Comparison of ENCODE assay signal across 8 mouse cellular contexts in the genomic region with DNA sequence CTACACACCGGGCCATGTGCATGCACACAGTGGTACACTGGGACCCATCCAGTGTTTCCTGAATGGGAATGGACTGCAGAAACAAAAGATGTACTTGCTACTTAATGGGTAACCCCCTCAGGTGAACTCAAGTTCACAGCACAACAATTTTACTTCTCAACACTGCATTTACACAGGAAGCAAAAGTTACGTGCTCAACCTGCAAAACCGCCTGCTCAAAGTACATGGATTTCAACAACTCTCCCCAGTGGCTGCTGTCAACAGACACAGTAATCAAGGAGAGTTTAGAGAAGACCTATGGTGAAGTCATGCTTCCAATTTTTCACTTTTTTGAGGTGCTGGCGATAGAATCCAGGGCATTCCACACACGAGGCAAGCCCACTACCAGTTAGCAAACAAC. TPM values are rescaled to one million over a fixed set of nuclear protein-coding genes. Genes with fewer than 3 reads are reported as not detected.
DNase-seq lines count a peak whose midpoint lies in the region; ATAC-seq and TF ChIP-seq lines count a peak whose summit lies in the region.
"Had no signal": no experiment of that assay in that cellular context is flagged by ENCODE, and none has a peak within 500 bp of the region (broad histone marks: within the 10 kb centered on the region; RNA-seq: fewer than 3 reads in every experiment).

No protein-coding gene starts in this region.

- H3K36me3 ChIP-seq in lung, embryonic 16.5 days (ENCODE audit: control insufficient read depth, insufficient read depth, low read length): peaks cover 3% of the 10 kb centered on the region
- peaks cover 22% of the 10 kb centered on the region for H3K36me3 ChIP-seq in forebrain, embryonic 13.5 days (ENCODE audit: poor library complexity, severe bottlenecking)
- peaks cover 5% of the 10 kb centered on the region; the same call in 1 of the 2 replicates for H3K36me3 ChIP-seq in liver, embryonic 11.5 days (ENCODE audit: control insufficient read depth, insufficient read depth, low read length)
- H3K36me3 ChIP-seq in stomach, postnatal 0 days (ENCODE audit: control insufficient read depth, insufficient read depth, low read length): 0 out of 2 replicates have a peak, but pooled peaks cover 7% of the 10 kb centered on the region

- ATAC-seq in lung, embryonic 16.5 days (ENCODE audit: low read depth): no peak
- no peak for ATAC-seq in forebrain, embryonic 13.5 days
- no peak for ATAC-seq in liver, embryonic 11.5 days (replicated peaks; ENCODE audit: low FRiP score)
- no peak for ATAC-seq in stomach, postnatal 0 days (ENCODE audit: low FRiP score, low TSS enrichment)
- ATAC-seq: activated CD4-positive, CD25-positive, alpha-beta regulatory T cell, adult 4 months had no signal

- H3K4me2 ChIP-seq in lung, embryonic 16.5 days (ENCODE audit: low read depth, low read length): peak overlapping the region; percentile 83
- peak overlapping the region; percentile 91 for H3K4me2 ChIP-seq in forebrain, embryonic 13.5 days
- peak overlapping the region; percentile 77 for H3K4me2 ChIP-seq in liver, embryonic 11.5 days
- peak overlapping the region; percentile 29; the same call in 1 of the 2 replicates for H3K4me2 ChIP-seq in stomach, postnatal 0 days (replicated peaks; ENCODE audit: low read depth)

- 47% methylated on average over 5 of the region's 5 CpGs for whole genome bisulfite sequencing in lung, embryonic 16.5 days
- WGBS in forebrain, embryonic 13.5 days: 71% methylated on average over 5 of the region's 5 CpGs
- 62% methylated on average over 5 of the region's 5 CpGs for WGBS in liver, embryonic 11.5 days
- WGBS in stomach, postnatal 0 days: 36% methylated on average over 5 of the region's 5 CpGs

- H3K27ac ChIP-seq in lung, embryonic 16.5 days (ENCODE audit: low read length): no peak overlapping the region
- no peak overlapping the region for H3K27ac ChIP-seq in forebrain, embryonic 13.5 days
- H3K27ac ChIP-seq in liver, embryonic 11.5 days (ENCODE audit: low read depth, low read length): no peak overlapping the region
- H3K27ac ChIP-seq in stomach, postnatal 0 days (replicated peaks): no peak overlapping the region

- peak overlapping the region; percentile 0 for H3K4me3 ChIP-seq in lung, embryonic 16.5 days (ENCODE audit: low read length)
- H3K4me3 ChIP-seq in forebrain, embryonic 13.5 days: peak overlapping the region; percentile 77
- peak overlapping the region; percentile 74 for H3K4me3 ChIP-seq in liver, embryonic 11.5 days (ENCODE audit: low read depth, low read length)
- no peak overlapping the region for H3K4me3 ChIP-seq in stomach, postnatal 0 days (ENCODE audit: low read depth, low read length)

- DNase-seq in lung, postnatal 10 days: no peak
- no peak for DNase-seq in liver, embryonic 11.5 days (ENCODE audit: low spot score)
- no peak for DNase-seq in stomach, postnatal 0 days (ENCODE audit: low spot score)
- no peak for DNase-seq in gastrocnemius, adult 8-10 months (ENCODE audit: low spot score in 2 of 2)
- DNase-seq in B cell, adult 2 months: no peak

- no peaks in the 10 kb centered on the region for H3K9me3 ChIP-seq in lung, embryonic 16.5 days (ENCODE audit: control insufficient read depth, low read length)
- H3K9me3 ChIP-seq in forebrain, embryonic 13.5 days (replicated peaks): no peaks in the 10 kb centered on the region
- no peaks in the 10 kb centered on the region for H3K9me3 ChIP-seq in liver, embryonic 11.5 days (ENCODE audit: control insufficient read depth, low read length)
- no peaks in the 10 kb centered on the region for H3K9me3 ChIP-seq in stomach, postnatal 0 days (ENCODE audit: control insufficient read depth, low read length)

- no peaks in the 10 kb centered on the region for H3K27me3 ChIP-seq in lung, embryonic 16.5 days (ENCODE audit: control insufficient read depth, insufficient read depth, low read depth, low read length)
- no peaks in the 10 kb centered on the region for H3K27me3 ChIP-seq in forebrain, embryonic 13.5 days
- H3K27me3 ChIP-seq in liver, embryonic 11.5 days (replicated peaks; ENCODE audit: control insufficient read depth, insufficient read depth, low read length): no peaks in the 10 kb centered on the region
- H3K27me3 ChIP-seq in stomach, postnatal 0 days (ENCODE audit: control insufficient read depth, insufficient read depth, low read length): no peaks in the 10 kb centered on the region

- TF ChIP-seq EP300 in stomach, postnatal 0 days (optimal IDR thresholded peaks at IDR 0.05): no peak

- H3K4me1 ChIP-seq in lung, embryonic 16.5 days (replicated peaks; ENCODE audit: control insufficient read depth, insufficient read depth, low read length): peaks cover 15% of the 10 kb centered on the region
- H3K4me1 ChIP-seq in forebrain, embryonic 13.5 days: peaks cover 38% of the 10 kb centered on the region
- peaks cover 27% of the 10 kb centered on the region for H3K4me1 ChIP-seq in liver, embryonic 11.5 days (replicated peaks; ENCODE audit: control insufficient read depth, insufficient read depth, low read length)
- no peaks in the 10 kb centered on the region for H3K4me1 ChIP-seq in stomach, postnatal 0 days (replicated peaks; ENCODE audit: control insufficient read depth, insufficient read depth)

- no peak for TF ChIP-seq CTCF in stomach, postnatal 0 days (IDR thresholded peaks at IDR 0.05; ENCODE audit: low read depth)

- peak overlapping the region; percentile 49 for H3K9ac ChIP-seq in lung, embryonic 16.5 days (ENCODE audit: low read length)
- H3K9ac ChIP-seq in forebrain, embryonic 13.5 days: peak overlapping the region; percentile 81
- peak overlapping the region; percentile 56 for H3K9ac ChIP-seq in liver, embryonic 11.5 days (ENCODE audit: low read depth, low read length)
- 0 out of 2 replicates have a peak overlapping the region, but pooled peaks have one; percentile 24 for H3K9ac ChIP-seq in stomach, postnatal 0 days (ENCODE audit: low read length)

RNA-seq across cellular contexts. Expression of a gene that starts 1.6 kb away (rescaled TPM):
- polyA plus RNA-seq in lung, embryonic 16.5 days (2015; fragmentation: Nextera tagmentation; extraction: Ambion mirVana): 97.5 and 104 TPM in 2 replicates
- 175 and 190 TPM in 2 replicates for polyA plus RNA-seq in forebrain, embryonic 13.5 days (2015; fragmentation: Nextera tagmentation; extraction: Ambion mirVana)
- polyA plus RNA-seq in liver, embryonic 11.5 days (2014; fragmentation: Nextera tagmentation; extraction: Ambion mirVana): 156 and 158 TPM in 2 replicates
- polyA plus RNA-seq in stomach, postnatal 0 days (2015; fragmentation: Nextera tagmentation; extraction: Ambion mirVana): 60.2 and 68.5 TPM in 2 replicates
- 10 to 100 TPM in 2 of 4 experiments, 1 to 10 TPM in 2; 7.7 to 11.0 (median 9.8) TPM for total RNA-seq in gastrocnemius, adult 8-10 months (2022)

RNA-seq across cellular contexts. Expression of a gene that starts 1.8 kb away (rescaled TPM):
- 10.7 and 12.0 TPM in 2 replicates for polyA plus RNA-seq in lung, embryonic 16.5 days (2015; fragmentation: Nextera tagmentation; extraction: Ambion mirVana)
- 13.3 and 14.3 TPM in 2 replicates for polyA plus RNA-seq in forebrain, embryonic 13.5 days (2015; fragmentation: Nextera tagmentation; extraction: Ambion mirVana)
- polyA plus RNA-seq in liver, embryonic 11.5 days (2014; fragmentation: Nextera tagmentation; extraction: Ambion mirVana): 12.2 and 13.2 TPM in 2 replicates
- 5.4 and 6.1 TPM in 2 replicates for polyA plus RNA-seq in stomach, postnatal 0 days (2015; fragmentation: Nextera tagmentation; extraction: Ambion mirVana)
- total RNA-seq in gastrocnemius, adult 8-10 months (2022): 10 to 100 TPM; 23.9 to 30.7 (median 27.2) TPM

RNA-seq across cellular contexts. Expression of a gene that starts 22.6 kb away (rescaled TPM):
- 31.0 and 35.0 TPM in 2 replicates for polyA plus RNA-seq in lung, embryonic 16.5 days (2015; fragmentation: Nextera tagmentation; extraction: Ambion mirVana)
- 50.8 TPM in 2 replicates for polyA plus RNA-seq in forebrain, embryonic 13.5 days (2015; fragmentation: Nextera tagmentation; extraction: Ambion mirVana)
- 72.4 and 79.8 TPM in 2 replicates for polyA plus RNA-seq in liver, embryonic 11.5 days (2014; fragmentation: Nextera tagmentation; extraction: Ambion mirVana)
- 42.6 and 46.5 TPM in 2 replicates for polyA plus RNA-seq in stomach, postnatal 0 days (2015; fragmentation: Nextera tagmentation; extraction: Ambion mirVana)
- 100 to 1,000 TPM; 115 to 150 (median 130) TPM for total RNA-seq in gastrocnemius, adult 8-10 months (2022)

Comparison
In these comparisons a context has a peak if more than half of its experiments do, and no peak if none do; other contexts are left out.
1. H3K4me2 ChIP-seq: peak in every context shown above with its lines; median percentile 91 in forebrain, embryonic 13.5 days; 83 in lung, embryonic 16.5 days; 77 in liver, embryonic 11.5 days; 29 in stomach, postnatal 0 days.
2. H3K9ac ChIP-seq: peak in every context shown above with its lines; median percentile 81 in forebrain, embryonic 13.5 days; 56 in liver, embryonic 11.5 days; 49 in lung, embryonic 16.5 days; 24 in stomach, postnatal 0 days.